Mouse (Mus musculus): Measurements from ENCODE around the gene Slc2a13.

Gene Slc2a13

GRCm38 (mm10) chr15:91573111-91573538 lies at the start of gene Slc2a13:
TSS of gene Slc2a13 (minus strand) at chr15:91573261.
- DNase-seq (ENCODE audit: extremely low read depth, low read depth, low spot score): no peak

DNA sequence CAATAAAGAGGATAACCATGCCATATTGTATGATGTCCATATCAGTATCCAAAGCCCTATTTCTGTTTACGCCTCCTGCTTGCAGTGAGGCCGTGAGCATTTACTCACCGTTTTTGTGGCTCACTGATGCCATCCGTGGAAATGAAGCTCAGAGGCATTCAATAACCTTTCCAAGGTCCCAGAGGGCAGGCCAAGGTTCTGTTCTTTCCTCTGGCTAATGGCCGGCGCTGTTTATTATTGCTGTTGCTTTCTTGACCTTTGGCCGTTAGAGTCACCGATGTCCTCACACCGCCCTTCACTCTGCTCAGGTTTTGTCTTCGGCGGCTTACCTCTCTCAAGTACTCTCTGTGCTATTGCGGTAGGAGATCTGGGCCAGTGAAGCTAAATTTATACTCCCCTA lies 43.0 kb upstream of the Slc2a13 start:
- no peak for DNase-seq (ENCODE audit: extremely low read depth, low read depth, low spot score)

GRCm38 (mm10) chr15:91615532-91615931 lies 42.5 kb upstream of the Slc2a13 start:
- no peak for DNase-seq (ENCODE audit: extremely low read depth, low read depth, low spot score)

GRCm38 (mm10) chr15:91613981-91614665 lies 41.1 kb upstream of the Slc2a13 start:
- no peak for DNase-seq (ENCODE audit: extremely low read depth, low read depth, low spot score)

DNA sequence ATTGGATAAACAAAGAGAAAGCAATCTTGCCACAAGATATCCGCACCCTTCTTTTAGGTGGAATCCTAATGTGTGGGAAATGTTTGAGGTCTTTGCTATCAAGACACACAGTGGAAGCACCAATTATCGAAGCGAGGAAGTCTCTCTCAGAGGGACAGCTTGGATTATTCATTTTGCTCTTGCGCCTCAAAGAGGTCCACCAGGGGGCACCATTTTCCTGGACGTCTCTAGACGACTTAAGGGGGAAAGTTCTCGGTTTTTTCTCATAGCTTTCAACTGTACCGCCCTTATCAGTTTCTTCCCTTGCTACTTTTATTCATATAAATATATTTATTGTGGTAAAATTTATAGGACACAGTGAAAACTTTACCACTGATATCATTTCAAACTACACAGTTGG lies 36.7 kb upstream of the Slc2a13 start:
- DNase-seq (ENCODE audit: extremely low read depth, low read depth, low spot score): no peak

DNA sequence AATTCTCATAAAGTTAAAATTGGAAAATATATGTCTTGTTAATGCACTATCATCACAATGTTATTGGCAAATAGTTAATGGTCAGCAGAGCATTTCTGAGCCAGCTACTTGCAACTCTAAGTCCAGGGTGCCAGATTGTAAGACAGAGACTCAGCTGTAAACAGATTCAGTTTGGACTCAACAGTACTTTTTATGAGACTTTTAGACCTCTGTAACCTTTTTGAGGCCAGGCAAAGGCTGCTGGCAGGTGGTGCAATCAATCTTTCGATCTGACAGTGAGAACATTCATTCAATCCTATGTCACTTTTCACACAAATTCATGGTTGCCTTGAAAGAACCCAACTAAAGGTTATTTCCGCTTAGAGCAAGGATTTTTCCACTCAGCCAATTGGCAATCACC lies 35.8 kb upstream of the Slc2a13 start:
- no peak for DNase-seq (ENCODE audit: extremely low read depth, low read depth, low spot score)

DNA sequence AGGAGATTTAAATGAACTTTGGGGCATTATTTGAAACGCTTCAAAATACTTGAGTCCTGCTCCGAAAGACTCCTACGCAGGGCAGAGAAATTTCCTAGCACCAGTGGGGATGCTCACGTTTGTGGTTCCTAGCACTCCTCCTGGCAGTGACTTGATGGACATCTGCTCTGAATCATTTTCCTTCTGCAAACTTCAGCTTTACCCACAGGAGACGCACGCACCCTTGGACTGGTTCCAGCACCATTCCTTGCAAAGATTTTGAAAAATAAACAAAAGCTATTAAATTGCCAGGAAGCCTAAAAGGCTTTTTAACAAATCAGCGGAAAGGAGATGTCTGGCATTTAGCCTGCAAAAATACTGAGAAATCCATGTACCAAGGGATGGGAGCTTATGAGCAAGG lies 28.1 kb upstream of the Slc2a13 start:
- DNase-seq (ENCODE audit: extremely low read depth, low read depth, low spot score): no peak

- no peak for DNase-seq (ENCODE audit: extremely low read depth, low read depth, low spot score)
These were observed 24.2 kb upstream of the Slc2a13 start for GRCm38 (mm10) chr15:91597290-91597689.

- DNase-seq (ENCODE audit: extremely low read depth, low read depth, low spot score): no peak
These were observed 1.4 kb upstream of the Slc2a13 start for GRCm38 (mm10) chr15:91574492-91574891.

DNA sequence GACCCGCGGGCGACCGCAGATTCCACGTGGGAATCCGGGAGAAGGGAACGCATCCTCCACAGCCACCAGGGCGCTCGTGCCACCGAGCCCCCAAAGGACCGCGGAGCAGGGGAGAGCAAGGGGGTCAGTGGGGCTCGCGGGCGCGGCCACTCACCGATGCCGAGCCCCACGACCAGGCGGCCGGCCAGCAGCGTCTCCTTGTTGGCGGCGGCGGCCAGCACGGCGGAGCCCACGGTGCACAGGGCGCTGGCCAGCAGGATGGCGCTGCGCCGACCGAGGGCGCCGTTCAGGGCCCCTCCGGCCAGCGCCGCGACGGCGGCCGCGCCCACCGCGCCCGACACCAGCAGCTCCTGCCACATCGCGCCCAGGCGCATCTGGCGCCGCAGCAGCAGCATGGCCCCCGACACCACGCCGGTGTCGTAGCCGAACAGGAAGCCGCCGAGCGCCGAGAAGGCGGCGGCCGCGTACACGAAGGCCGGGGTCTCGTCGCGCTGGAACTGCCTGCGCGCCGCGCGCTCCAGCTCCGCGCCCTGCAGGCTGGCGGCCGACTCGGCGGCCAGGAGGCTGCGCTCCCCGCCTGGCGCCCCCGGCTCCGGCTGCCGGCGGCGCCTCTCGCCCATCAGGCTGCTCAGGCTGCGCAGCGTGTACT lies 516 bp downstream of the Slc2a13 start:
- DNase-seq (ENCODE audit: extremely low read depth, low read depth, low spot score): no peak

DNA sequence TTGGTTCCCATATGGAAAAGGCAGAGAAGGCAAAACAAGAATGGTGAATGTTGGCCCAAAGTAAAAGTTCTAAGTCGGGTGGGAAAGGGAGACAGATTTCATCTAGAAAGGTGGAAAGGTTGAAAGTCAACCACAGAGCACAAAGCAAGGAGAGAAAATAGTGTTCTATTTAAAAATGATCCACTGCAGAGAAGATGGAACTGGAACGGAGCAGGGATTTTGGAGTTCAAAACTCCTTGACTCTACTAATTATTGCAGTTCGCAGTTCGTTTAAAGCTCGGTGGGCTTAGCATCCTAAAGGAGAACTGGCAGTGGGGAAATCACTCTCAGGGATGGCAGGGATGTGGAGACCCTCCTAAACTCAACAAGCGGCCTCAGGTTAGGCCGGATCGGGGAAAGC lies 1.1 kb downstream of the Slc2a13 start:
- DNase-seq (ENCODE audit: extremely low read depth, low read depth, low spot score): no peak

DNA sequence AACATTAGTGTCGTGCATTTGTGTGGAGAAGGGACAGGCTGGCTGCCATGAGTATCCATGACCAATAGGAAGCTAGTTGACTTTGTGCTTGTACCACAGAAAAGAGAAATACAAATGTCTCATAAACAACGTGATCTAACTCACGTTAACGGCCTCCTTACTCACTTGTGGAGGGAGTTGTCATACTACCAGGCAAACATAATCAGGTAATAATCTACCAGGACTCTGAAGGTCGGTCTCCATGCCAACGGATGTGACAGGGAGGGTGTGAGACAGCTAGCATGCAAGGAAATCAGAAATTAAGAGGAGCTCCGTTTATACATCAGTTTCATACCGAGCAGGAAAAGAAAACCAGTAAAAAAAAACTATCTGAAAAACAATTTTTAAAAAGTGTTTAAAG lies 6.3 kb downstream of the Slc2a13 start:
- no peak for DNase-seq (ENCODE audit: extremely low read depth, low read depth, low spot score)

- DNase-seq (ENCODE audit: extremely low read depth, low read depth, low spot score): no peak
These were observed 7.9 kb downstream of the Slc2a13 start for GRCm38 (mm10) chr15:91565025-91565605.

GRCm38 (mm10) chr15:91561728-91562127 lies 11.3 kb downstream of the Slc2a13 start:
- no peak for DNase-seq (ENCODE audit: extremely low read depth, low read depth, low spot score)

DNA sequence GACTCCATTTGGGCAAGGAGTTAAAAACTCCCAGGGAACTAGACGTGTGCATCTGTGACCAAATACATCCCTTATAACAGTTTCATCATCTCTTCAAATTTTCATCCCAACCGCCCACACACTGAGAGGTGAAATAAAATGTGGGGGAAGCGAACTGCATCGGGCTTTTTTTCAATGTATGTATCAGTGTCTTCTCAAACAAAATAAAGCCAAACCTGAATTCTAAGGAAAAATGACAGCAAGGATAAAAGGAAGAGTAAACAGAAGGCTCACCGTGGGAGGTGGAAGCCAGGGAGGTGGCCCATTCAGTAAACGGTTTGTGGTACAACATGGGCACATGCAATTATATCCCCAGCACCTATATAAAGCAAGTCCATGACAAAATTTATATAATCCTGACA lies 17.7 kb downstream of the Slc2a13 start:
- DNase-seq (ENCODE audit: extremely low read depth, low read depth, low spot score): no peak

DNA sequence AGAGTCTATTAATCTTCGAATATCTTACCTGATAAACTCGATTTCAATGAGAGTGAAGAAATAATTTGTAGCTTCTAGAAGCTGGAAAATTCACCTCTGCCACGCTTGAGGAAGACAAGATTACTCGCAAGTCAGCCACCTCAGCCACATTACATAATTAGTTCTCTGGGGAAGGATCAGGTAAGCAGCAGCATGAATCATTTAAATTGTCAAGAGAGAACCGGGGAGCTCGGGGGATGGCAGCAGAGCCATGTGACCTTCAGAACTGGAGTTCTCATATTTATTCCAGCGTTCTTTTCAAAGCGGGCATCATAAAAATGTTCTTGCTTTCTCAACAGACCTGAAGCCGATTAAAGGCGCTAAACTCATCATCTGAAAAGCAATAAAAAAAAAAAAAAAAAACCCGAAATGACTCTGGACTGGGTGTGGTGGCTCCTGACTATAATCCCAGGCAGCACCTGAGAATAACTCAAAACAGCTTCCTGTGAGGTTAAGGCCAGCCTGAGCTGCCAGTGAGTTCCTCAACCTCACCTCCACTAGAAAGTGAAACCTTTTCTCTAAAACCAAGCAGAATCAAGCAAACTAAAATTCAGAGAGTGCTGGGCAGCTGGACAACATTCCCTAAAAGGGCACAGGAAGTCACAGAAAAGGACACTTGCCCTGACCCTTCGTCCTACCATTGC lies 24.3 kb downstream of the Slc2a13 start:
- DNase-seq (ENCODE audit: extremely low read depth, low read depth, low spot score): no peak

DNA sequence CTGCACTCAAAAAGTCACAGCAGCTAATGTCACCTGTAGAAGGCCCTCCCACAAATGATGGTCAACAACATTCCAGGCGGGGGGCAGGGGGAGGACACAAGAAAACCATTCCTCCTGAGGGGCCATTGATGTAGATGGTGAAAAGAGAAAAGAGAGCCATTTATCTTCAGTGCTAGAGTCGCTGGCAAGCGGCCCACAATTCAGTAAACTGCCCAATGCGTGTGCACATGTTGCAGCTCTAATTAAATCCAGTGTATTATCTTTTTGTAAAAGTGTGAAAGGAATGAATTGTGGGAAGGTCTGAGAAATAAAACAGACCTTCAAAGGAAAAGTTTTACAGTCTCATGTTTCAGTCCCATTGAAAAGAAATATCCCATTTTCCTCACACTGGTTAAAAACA lies 28.5 kb downstream of the Slc2a13 start:
- DNase-seq (ENCODE audit: extremely low read depth, low read depth, low spot score): no peak

DNA sequence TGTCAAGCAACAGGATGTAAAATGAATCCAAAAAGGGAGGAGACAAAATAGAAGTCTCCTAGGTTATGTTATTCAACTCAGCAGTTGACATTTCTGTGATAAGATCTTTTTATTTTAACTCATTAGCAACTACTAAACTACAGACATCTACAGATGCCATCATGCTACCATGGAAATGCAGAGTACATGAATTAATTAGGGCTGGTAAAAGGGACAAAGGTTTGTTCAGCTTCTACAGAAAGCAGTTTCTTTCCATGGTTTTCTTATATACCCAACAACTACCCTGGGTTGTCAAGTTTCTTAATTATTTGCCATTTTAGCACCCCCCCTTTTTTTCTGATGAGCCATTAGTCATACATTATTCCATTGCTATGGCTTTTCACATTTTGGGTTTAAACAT lies 34.6 kb downstream of the Slc2a13 start:
- no peak for DNase-seq (ENCODE audit: extremely low read depth, low read depth, low spot score)

GRCm38 (mm10) chr15:91526876-91527275 lies 46.2 kb downstream of the Slc2a13 start:
- DNase-seq (ENCODE audit: extremely low read depth, low read depth, low spot score): no peak

GRCm38 (mm10) chr15:91526166-91526565 lies 46.9 kb downstream of the Slc2a13 start:
- DNase-seq (ENCODE audit: extremely low read depth, low read depth, low spot score): no peak

DNA sequence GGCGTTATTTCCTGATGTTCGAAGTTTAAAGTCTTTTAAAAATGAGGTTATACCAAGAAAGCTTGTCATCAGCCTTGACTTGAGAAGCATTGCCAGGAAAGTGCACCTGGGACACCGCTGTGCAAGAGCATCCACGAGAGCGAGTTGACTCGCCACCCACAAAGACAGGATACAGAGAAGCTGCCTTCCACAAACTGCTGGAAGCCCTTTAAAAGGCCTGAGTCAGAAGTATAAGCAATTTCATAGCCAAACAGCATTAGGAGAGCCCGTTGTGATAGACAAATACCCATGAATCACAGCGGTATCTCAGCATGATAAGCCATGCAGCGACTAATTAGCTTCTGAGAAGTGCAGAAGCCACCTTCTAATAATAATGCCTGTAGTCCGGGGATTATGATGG lies 48.6 kb downstream of the Slc2a13 start:
- no peak for DNase-seq (ENCODE audit: extremely low read depth, low read depth, low spot score)

- no peak for DNase-seq (ENCODE audit: extremely low read depth, low read depth, low spot score)
These were observed 69.8 kb downstream of the Slc2a13 start for GRCm38 (mm10) chr15:91503291-91503690.
